Mouse (Mus musculus): Measurements from ENCODE around the gene Pno1.
A peak's percentile ranks its signal among the peaks of the same experiment; 100 is the strongest.

The Pno1 gene

GRCm38 (mm10) chr11:17211258-17212140 is at the start of gene Pno1:
Pno1 (minus strand) TSS chr11:17211568.
- DNase-seq = peak; percentile 100

DNA sequence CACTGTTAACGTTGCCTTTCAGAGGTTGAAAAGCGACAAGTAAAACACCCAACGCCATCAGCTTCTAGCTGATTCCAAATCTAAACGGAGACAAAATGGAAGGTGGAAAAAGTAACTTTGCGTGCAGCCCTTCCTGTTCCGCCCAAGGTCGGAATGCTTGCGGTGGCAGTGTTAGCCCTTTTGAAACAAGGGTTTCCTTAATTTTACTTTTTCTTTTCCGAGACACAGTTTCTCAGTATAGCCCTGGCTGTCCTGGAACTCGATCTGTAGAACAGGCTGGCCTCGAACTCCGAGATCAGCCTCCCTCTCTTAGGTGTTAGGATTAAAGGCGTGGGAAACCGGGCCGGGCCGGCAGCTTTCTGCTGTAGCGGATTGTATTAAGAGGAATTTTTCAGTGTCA is 46.5 kb upstream of the Pno1 start:
- no peak for DNase-seq

DNA sequence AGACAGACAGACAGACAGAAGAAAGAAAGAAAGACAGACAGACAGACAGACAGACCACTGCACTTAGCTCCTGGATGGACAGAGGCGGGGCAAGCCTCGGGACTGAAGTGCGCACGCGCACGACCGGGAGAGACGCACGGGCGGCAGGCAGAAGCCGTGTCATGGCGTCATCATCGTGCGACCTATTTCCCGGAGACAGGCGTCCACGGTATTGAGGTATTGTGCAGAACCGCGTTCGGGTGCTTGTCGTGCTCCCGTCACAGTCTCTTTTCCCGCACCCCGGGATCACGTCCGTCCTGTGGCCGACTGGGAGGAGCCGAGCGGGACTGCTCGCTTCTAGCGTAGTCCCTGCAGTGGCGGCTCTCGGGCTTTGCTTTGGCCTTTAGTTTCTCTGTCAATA is 46.1 kb upstream of the Pno1 start, which contains the start of gene C1d:
Gene C1d, plus strand, starts transcription at position 137 of the 400 bp plus-strand sequence.
- peak; percentile 99 for DNase-seq

DNA sequence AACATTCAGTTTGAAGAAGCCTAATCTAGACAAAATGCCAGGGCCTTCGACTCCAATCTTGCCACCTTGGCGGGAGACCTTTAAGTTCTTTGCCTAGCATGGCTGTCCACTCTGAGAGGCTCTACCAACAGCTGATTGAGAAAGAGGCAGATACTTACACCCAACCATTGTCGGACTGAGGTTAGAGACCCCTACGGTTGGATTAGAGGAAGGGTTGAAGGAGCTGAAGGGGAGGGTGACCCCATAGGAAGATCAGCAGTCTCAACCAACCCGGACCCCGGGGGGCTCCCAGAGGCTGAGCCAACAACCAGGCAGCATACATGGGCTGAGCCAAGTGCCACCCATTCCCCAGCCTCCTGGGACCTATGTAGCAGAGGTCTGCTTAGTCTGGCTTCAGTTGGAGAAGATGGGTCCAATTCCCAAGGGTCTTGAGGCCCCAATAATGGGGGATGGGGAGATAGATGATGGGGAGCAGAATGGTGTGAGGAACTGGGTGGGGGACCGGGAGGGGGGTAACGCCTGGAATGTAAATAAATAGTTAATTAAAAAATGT is 45.5 kb upstream of the Pno1 start:
- DNase-seq = peak; percentile 92

DNA sequence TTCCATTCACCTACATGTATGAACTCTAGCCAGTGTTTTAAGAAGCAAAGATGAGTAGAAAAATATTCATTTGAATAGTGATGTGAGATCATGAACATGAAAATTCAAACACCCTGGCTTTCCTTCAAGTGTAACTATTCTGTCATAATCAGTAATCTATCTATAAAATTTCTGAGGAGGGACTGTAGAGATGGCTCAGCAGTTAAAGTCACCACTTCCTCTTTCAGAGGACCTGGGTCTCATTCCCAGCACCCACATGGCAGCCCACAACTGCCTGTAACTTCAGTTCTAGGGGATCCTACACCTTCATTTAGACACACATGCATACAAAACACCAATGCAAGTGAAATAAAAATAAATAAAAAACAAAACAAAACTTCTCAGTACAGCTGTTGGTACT is 37.3 kb upstream of the Pno1 start:
- DNase-seq = no peak

GRCm38 (mm10) chr11:17238598-17238997 is 27.2 kb upstream of the Pno1 start:
- peak; percentile 62 for DNase-seq

- DNase-seq = peak; percentile 36
Observed at GRCm38 (mm10) chr11:17236449-17237037, 25.2 kb upstream of the Pno1 start.

DNA sequence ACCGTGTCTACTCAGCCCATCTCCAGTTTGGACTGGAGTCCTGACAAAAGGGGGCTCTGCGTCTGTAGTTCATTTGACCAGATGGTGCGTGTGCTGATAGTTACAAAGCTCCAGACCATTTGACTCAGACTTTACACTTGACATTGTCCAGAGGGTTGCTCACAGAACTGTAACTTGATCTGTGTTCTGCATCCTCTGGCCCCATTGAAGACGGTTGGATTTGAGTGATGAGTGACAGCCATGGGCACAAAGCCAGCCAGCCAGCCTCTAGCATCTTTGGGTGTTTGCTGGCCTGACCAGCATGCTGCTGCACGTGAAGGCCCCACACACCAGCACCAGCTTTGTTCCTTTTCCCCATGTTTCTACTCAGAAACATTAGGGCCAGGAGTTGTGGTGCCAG is 21.4 kb upstream of the Pno1 start:
- DNase-seq = peak; percentile 67

DNA sequence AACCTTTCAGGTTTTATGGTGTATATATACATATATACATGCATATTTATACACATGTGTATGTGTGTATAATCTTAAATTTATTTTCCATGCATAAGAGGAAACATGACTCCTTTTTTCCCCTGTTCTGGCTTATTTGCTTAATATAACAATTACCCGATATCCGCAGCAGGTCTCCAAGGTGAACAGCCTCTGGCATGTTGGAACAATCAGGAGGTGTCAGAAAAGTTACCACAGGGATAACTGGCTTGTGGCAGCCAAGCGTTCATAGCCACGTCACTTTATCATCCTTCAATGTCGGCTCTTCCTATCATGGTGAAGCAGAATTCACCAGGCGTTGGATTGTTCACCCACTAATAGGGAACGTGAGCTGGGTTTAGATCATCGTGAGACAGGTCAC is 9.8 kb upstream of the Pno1 start:
- peak; percentile 8 for DNase-seq

DNA sequence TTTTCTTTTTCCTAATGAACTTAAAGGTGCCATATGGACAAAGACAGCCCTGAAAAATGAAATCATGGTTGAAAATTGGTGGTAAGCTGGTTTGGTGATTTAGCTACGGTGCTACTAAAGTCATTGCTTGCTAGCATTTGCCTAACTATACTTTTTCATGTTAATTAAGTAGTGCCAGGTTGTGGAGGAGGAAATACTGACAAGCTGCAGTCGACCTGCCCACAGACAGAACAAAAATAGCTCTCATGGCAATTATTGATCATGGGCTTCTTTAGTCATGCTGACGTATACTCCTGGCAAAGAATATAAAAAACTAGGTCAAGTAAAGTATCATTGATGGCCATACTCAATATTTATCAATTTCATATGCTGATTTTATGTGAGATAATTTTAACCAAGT is 4.1 kb upstream of the Pno1 start:
- DNase-seq = peak; percentile 41

DNA sequence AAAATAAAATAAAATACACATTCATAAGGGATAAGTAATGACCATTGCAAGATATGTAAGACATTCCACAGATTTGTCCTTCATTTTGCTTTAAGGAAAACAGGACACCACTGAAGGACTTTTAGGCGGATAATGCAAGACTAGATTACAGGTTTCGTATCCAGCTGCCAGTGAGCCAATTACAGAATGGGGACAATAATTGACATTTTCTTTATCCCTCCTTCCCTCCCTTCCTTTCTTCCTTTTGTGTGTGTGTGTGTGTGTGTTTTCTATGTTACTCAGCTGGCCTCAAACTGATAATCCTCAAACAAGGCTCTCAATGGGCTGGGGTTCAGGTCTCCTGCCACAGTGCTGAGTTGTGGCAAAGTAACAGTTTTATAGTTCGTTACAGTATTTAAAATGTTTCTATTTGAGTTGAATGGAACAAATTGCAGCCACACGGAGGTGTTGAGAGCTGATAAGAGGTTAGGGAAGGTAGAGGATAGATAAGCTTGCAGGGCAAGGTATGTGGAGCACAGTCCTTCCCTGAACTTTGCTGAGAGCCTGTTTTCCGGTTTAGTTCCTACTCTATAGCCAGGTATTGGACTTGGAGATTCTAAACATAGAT is 1.6 kb upstream of the Pno1 start:
- DNase-seq = peak; percentile 67

GRCm38 (mm10) chr11:17212141-17212495 is 750 bp upstream of the Pno1 start:
- no peak for DNase-seq

DNA sequence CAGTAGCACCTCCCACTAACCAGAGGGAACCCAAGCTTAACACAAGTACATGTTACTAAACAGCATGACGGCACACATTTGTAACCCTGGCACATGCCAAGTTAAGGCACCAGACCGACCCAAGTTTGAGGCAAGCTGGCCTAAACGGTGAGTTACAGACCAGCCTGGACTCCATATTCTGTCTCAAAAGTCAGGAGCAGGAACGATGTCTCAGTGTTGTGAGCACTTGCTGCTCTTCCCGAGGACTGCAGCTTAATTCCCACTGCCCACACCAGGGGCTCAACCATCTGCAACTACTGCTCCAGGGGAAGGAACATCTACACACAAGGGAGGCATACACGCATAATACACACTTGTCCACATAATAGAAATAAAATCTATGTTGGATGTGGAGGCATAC is 8.9 kb downstream of the Pno1 start:
- DNase-seq = peak; percentile 30

- no peak for DNase-seq
Observed at GRCm38 (mm10) chr11:17200936-17201335, 10.4 kb downstream of the Pno1 start.

- no peak for DNase-seq
Observed at GRCm38 (mm10) chr11:17199840-17200501, 11.4 kb downstream of the Pno1 start.

GRCm38 (mm10) chr11:17199170-17199569 is 12.2 kb downstream of the Pno1 start:
- DNase-seq = peak; percentile 11

- DNase-seq = no peak
Observed at GRCm38 (mm10) chr11:17192151-17192844, 19.1 kb downstream of the Pno1 start.

DNA sequence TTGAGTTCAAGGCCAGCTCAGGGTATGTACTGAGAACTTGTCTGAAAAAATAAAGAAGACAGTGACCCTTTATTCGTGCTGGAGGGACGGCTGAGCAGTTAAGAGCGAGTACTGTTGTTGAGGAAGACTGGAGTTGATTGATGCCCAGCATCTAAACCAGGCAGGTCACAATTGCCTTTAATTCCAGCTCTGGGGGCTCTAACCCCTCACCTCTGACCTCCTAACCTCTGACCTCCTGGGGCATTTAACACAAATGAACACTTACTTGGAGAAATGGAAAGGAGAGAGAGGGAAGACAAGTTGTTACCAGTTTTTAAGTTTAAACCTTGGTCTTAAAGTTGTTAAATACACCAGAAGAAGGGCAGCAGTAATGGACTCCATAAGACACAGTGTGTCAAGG is 22.6 kb downstream of the Pno1 start:
- no peak for DNase-seq

GRCm38 (mm10) chr11:17187649-17188048 is 23.7 kb downstream of the Pno1 start:
- no peak for DNase-seq

DNA sequence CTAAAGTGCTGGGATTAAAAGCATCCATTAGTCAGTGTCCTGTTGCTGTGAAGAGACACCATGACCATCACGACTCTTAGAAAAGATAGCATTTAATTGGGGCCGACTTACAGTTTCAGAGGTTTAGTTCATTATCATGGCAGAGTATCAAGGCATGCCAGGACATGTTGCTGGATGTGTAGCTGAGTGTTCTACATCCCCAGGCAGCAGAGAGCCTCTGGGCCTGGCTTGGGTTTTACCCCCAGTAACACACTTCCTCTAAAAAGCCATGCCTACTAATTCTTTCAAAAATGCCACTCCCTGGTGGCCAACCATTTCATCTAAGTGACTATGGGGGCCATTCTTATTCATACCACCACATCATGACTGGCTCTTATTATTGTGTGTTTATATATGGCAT is 28.2 kb downstream of the Pno1 start:
- DNase-seq = no peak

DNA sequence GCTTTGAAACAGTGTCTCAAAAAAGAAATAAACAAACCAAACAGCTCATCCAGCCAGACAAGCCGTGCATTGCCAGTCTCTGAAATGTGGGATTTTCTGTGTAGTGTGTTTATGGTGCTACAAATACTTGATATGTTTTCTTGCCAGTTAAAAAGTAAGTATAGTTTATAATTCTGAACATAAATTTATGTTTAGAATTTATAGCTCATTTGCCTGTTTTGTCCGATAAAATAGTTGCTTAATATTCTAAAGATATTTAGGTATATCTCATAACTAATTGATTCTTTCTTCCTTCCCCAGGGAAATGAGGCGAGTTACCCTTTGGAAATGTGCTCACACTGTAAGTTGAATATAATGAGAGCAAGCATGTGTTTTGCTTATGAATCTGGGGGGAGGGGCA is 29.6 kb downstream of the Pno1 start, which contains the start of gene Wdr92:
Gene Wdr92, plus strand, starts transcription at position 301 of the 400 bp plus-strand sequence.
- no peak for DNase-seq

DNA sequence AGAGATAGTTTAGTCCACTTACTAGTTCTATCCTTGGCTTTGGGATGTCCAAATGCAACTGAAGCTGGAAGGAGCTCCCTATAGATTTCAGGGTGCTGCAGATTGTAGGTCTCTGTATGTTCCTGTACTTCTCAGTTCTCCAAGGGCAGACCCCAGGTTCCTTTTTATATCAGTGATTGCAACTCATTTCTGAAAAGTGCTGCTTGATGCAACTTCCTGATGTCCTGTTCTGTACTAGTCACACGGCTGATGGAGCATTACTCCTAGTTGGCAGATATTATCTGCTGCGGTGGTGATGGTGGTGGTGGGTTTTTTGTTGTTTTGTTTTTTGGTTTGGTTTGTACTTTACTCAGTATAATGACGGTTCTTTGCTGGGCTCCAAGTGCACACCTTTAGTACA is 30.6 kb downstream of the Pno1 start:
- no peak for DNase-seq

All from heart, adult 11 months (tissue).